Mouse (Mus musculus) small intestine, adult 2 months (tissue): ENCODE data around the gene Tifa. TPM values are rescaled to one million over a fixed set of nuclear protein-coding genes. Genes with fewer than 3 reads are reported as not detected.

Experiments used
- H3K27ac ChIP-seq: fragments of 200-500 bp; 2 replicates; pipeline ENCODE4 v1.5.1; 2012; ENCODE audit warnings: low read depth, low read length, control low read depth, inconsistent platforms; ENCODE audit not compliant: insufficient read depth
- H3K27me3 ChIP-seq: fragments of 200-500 bp; 2 replicates; pipeline ENCODE4 v1.6.1; 2012; ENCODE audit warnings: mild to moderate bottlenecking, moderate library complexity, low read length, inconsistent platforms; ENCODE audit not compliant: control insufficient read depth, insufficient read depth
- H3K36me3 ChIP-seq: fragments of 200-500 bp; 2 replicates; pipeline ENCODE4 v1.6.1; 2012; ENCODE audit warnings: mild to moderate bottlenecking, low read length, control low read depth, inconsistent platforms; ENCODE audit not compliant: control insufficient read depth, insufficient read depth
- H3K4me1 ChIP-seq: fragments of 200-500 bp; 2 replicates; pipeline ENCODE4 v1.6.1; 2012; ENCODE audit warnings: low read length, inconsistent platforms, mixed read lengths; ENCODE audit not compliant: control insufficient read depth, insufficient read depth, insufficient read length
- H3K4me3 ChIP-seq: fragments of 200-500 bp; 2 replicates; pipeline ENCODE4 v1.5.1; 2012; ENCODE audit warnings: low read depth, mild to moderate bottlenecking, control low read depth, inconsistent platforms, low read length, moderate library complexity
- CTCF ChIP-seq: fragments of 200-500 bp; IDR thresholded peaks from 2 replicates; pipeline ENCODE4 v1.5.1; 2012; ENCODE audit warnings: low read depth, mild to moderate bottlenecking, control low read depth, inconsistent platforms, low read length, moderate library complexity, mixed read lengths; ENCODE audit not compliant: insufficient replicate concordance, insufficient read length; ENCODE audit errors: extremely low read depth
- POLR2A ChIP-seq: fragments of 200-500 bp; IDR thresholded peaks from 2 replicates; pipeline ENCODE4 v1.6.1; 2012; ENCODE audit warnings: low read depth, mild to moderate bottlenecking, control low read depth, inconsistent platforms, low read length, moderate library complexity
- WGBS: fragments of 180-500 bp; shearing (Covaris S2); methylation state at CpG from one replicate; pipeline ENCODE4 v1.1.7; 2018; 5-methylcytosine and 5-hydroxymethylcytosine counted together
- polyA plus RNA-seq: library from polyadenylated mRNA; depleted of rRNA; stranded (reverse); fragments of >200 nt; gene quantifications from 2 replicates; pipeline ENCODE4 v1.2.3, GENCODE M21; 2012

The Tifa gene
- polyA plus RNA-seq, 1 experiment = 11.3 TPM

- WGBS = 90% methylated on average over 7 of the region's 7 CpGs
- Histone ChIP-seq H3K36me3 (peaks cover 13% of the 10 kb centered on the region), H3K27ac (no peak overlapping the region), H3K4me1 (peaks cover 19% of the 10 kb centered on the region), H3K27me3 (no peaks in the 10 kb centered on the region), H3K4me3 (no peak overlapping the region)
- TF ChIP-seq POLR2A (no peak), CTCF (no peak)
These were observed 36.9 kb downstream of the Tifa start for GRCm38 (mm10) chr3:127826503-127826902.

- peaks cover 19% of the 10 kb centered on the region for H3K4me1 ChIP-seq
- WGBS = 32% methylated on average over 7 of the region's 7 CpGs
- TF ChIP-seq CTCF = no peak
- no peak overlapping the region for H3K4me3 ChIP-seq
- H3K27me3 ChIP-seq = no peaks in the 10 kb centered on the region
- H3K27ac ChIP-seq = no peak overlapping the region
- H3K36me3 ChIP-seq = peaks cover 9% of the 10 kb centered on the region
These were observed 37.5 kb downstream of the Tifa start for GRCm38 (mm10) chr3:127827123-127827522.

- Histone ChIP-seq H3K27me3 (no peaks in the 10 kb centered on the region), H3K36me3 (peaks cover 6% of the 10 kb centered on the region; the same call in 1 of the 2 replicates), H3K27ac (peak overlapping the region; percentile 66), H3K4me1 (peaks cover 35% of the 10 kb centered on the region), H3K4me3 (no peak overlapping the region)
- TF ChIP-seq CTCF = no peak
- TF ChIP-seq POLR2A = no peak
- 27% methylated on average over 10 of the region's 10 CpGs for WGBS
These were observed 40.6 kb downstream of the Tifa start for GRCm38 (mm10) chr3:127830183-127830582.

- peaks cover 35% of the 10 kb centered on the region for H3K4me1 ChIP-seq
- H3K4me3 ChIP-seq = no peak overlapping the region
- no peak for TF ChIP-seq CTCF
- no peak for TF ChIP-seq POLR2A
- no peak overlapping the region for H3K27ac ChIP-seq
- WGBS = 37% methylated on average over 6 of the region's 6 CpGs
- no peaks in the 10 kb centered on the region for H3K27me3 ChIP-seq
- H3K36me3 ChIP-seq = peaks cover 6% of the 10 kb centered on the region; the same call in 1 of the 2 replicates
These were observed 41.5 kb downstream of the Tifa start for GRCm38 (mm10) chr3:127831079-127831478.

GRCm38 (mm10) chr3:127834040-127834439 lies 44.4 kb downstream of the Tifa start:
- TF ChIP-seq CTCF (no peak), POLR2A (no peak)
- peak overlapping the region; percentile 91 for H3K27ac ChIP-seq
- peaks cover 6% of the 10 kb centered on the region; the same call in 1 of the 2 replicates for H3K36me3 ChIP-seq
- no peaks in the 10 kb centered on the region for H3K27me3 ChIP-seq
- H3K4me1 ChIP-seq = peaks cover 29% of the 10 kb centered on the region
- no peak overlapping the region for H3K4me3 ChIP-seq
- WGBS = 26% methylated on average over 4 of the region's 4 CpGs

- peak overlapping the region; percentile 6; the same call in 1 of the 2 replicates for H3K27ac ChIP-seq
- H3K4me1 ChIP-seq = peaks cover 23% of the 10 kb centered on the region
- peaks cover 6% of the 10 kb centered on the region; the same call in 1 of the 2 replicates for H3K36me3 ChIP-seq
- TF ChIP-seq CTCF (no peak), POLR2A (no peak)
- 28% methylated on average over 6 of the region's 6 CpGs for WGBS
- no peak overlapping the region for H3K4me3 ChIP-seq
- no peaks in the 10 kb centered on the region for H3K27me3 ChIP-seq
These were observed 46.0 kb downstream of the Tifa start for GRCm38 (mm10) chr3:127835594-127835993.

GRCm38 (mm10) chr3:127836798-127837153 lies 47.2 kb downstream of the Tifa start:
- TF ChIP-seq POLR2A = no peak
- TF ChIP-seq CTCF = no peak
- Histone ChIP-seq H3K27me3 (no peaks in the 10 kb centered on the region), H3K4me3 (peak overlapping the region; percentile 88), H3K36me3 (peaks cover 4% of the 10 kb centered on the region; the same call in 1 of the 2 replicates), H3K4me1 (peaks cover 18% of the 10 kb centered on the region; the same call in 1 of the 2 replicates), H3K27ac (peak overlapping the region; percentile 68)
- WGBS = 1% methylated on average over 17 of the region's 17 CpGs
